8 mouse cellular contexts compared by ENCODE assay signal in genomic region chr5:106964513-106965014, GRCm38 (mm10). TPM values are rescaled to one million over a fixed set of nuclear protein-coding genes. Genes with fewer than 3 reads are reported as not detected.
DNase-seq lines count a peak whose midpoint lies in the region; ATAC-seq and TF ChIP-seq lines count a peak whose summit lies in the region.

No protein-coding gene starts in this region.

- 0 out of 2 replicates have a peak overlapping the region, but pooled peaks have one; percentile 33 for H3K27ac ChIP-seq in kidney, postnatal 0 days
- peak overlapping the region; percentile 76 for H3K27ac ChIP-seq in hindbrain, embryonic 16.5 days (ENCODE audit: low read depth, low read length)
- peak overlapping the region; percentile 83 for H3K27ac ChIP-seq in midbrain, embryonic 15.5 days

- H3K4me1 ChIP-seq in kidney, postnatal 0 days (replicated peaks; ENCODE audit: insufficient read depth, low read length) = no peaks in the 10 kb centered on the region
- peaks cover 11% of the 10 kb centered on the region for H3K4me1 ChIP-seq in hindbrain, embryonic 16.5 days (ENCODE audit: control insufficient read depth, insufficient read depth, low read depth, low read length)
- peaks cover 17% of the 10 kb centered on the region for H3K4me1 ChIP-seq in midbrain, embryonic 15.5 days

- H3K4me2 ChIP-seq in kidney, postnatal 0 days (ENCODE audit: low read length) = peak overlapping the region; percentile 89
- peak overlapping the region; percentile 89 for H3K4me2 ChIP-seq in hindbrain, embryonic 16.5 days (ENCODE audit: low read length)
- H3K4me2 ChIP-seq in midbrain, embryonic 15.5 days = peak overlapping the region; percentile 65

- no peaks in the 10 kb centered on the region for H3K9me3 ChIP-seq in kidney, postnatal 0 days (replicated peaks; ENCODE audit: low read length)
- H3K9me3 ChIP-seq in hindbrain, embryonic 16.5 days (ENCODE audit: control insufficient read depth, low read length) = no peaks in the 10 kb centered on the region
- H3K9me3 ChIP-seq in midbrain, embryonic 15.5 days = no peaks in the 10 kb centered on the region

- no peak for TF ChIP-seq CTCF in kidney, postnatal 0 days (IDR thresholded peaks at IDR 0.05; ENCODE audit: low read depth)

- ATAC-seq in kidney, postnatal 0 days (replicated peaks; ENCODE audit: low FRiP score, low read depth) = peak; percentile 84
- peak; percentile 95 for ATAC-seq in hindbrain, embryonic 16.5 days
- peak; percentile 94 for ATAC-seq in midbrain, embryonic 15.5 days (replicated peaks)

- WGBS in kidney, postnatal 0 days = 0% methylated on average over 41 of the region's 41 CpGs
- under 1% methylated on average over 40 of the region's 41 CpGs for WGBS in hindbrain, embryonic 16.5 days
- WGBS in midbrain, embryonic 15.5 days = under 1% methylated on average over 41 of the region's 41 CpGs

- peak overlapping the region; percentile 71 for H3K4me3 ChIP-seq in kidney, postnatal 0 days (replicated peaks; ENCODE audit: low read depth, low read length)
- H3K4me3 ChIP-seq in hindbrain, embryonic 16.5 days (ENCODE audit: low read length) = peak overlapping the region; percentile 96
- H3K4me3 ChIP-seq in midbrain, embryonic 15.5 days = peak overlapping the region; percentile 98

- H3K9ac ChIP-seq in kidney, postnatal 0 days (ENCODE audit: low read depth, low read length) = peak overlapping the region; percentile 59
- H3K9ac ChIP-seq in hindbrain, embryonic 16.5 days (ENCODE audit: low read depth, low read length) = peak overlapping the region; percentile 91
- peak overlapping the region; percentile 91 for H3K9ac ChIP-seq in midbrain, embryonic 15.5 days

- DNase-seq in kidney, postnatal 0 days (ENCODE audit: low spot score) = peak; percentile 18
- no peak for DNase-seq in kidney, postnatal 14 days
- DNase-seq in c-Kit-positive CD71-positive TER-119-positive erythroid progenitor cells, embryonic 14.5 days (ENCODE audit: low spot score) = peak; percentile 47
- no peak for DNase-seq in adipocyte (ENCODE audit: low spot score)
- no peak for DNase-seq in urinary bladder, postnatal 10 days (ENCODE audit: low spot score)
- no peak for DNase-seq in layer of hippocampus, adult 18-20 months (ENCODE audit: low spot score in 2 of 2)

- no peaks in the 10 kb centered on the region for H3K36me3 ChIP-seq in kidney, postnatal 0 days (ENCODE audit: insufficient read depth, low read length)
- no peaks in the 10 kb centered on the region for H3K36me3 ChIP-seq in hindbrain, embryonic 16.5 days (ENCODE audit: control insufficient read depth, insufficient read depth, low read length)
- H3K36me3 ChIP-seq in midbrain, embryonic 15.5 days (replicated peaks) = peaks cover 3% of the 10 kb centered on the region; the same call in 1 of the 2 replicates

- H3K27me3 ChIP-seq in kidney, postnatal 0 days (ENCODE audit: insufficient read depth, low read length) = no peaks in the 10 kb centered on the region
- H3K27me3 ChIP-seq in hindbrain, embryonic 16.5 days (replicated peaks; ENCODE audit: control insufficient read depth, insufficient read depth, low read length) = no peaks in the 10 kb centered on the region
- H3K27me3 ChIP-seq in midbrain, embryonic 15.5 days (replicated peaks) = no peaks in the 10 kb centered on the region

RNA-seq across cellular contexts. Expression of gene Cdc7, which starts 0.4 kb away (rescaled TPM):
- 14.8 and 19.0 TPM in 2 replicates for polyA plus RNA-seq in kidney, postnatal 0 days (2015; fragmentation: Nextera tagmentation; extraction: Ambion mirVana)
- 37.0 and 46.5 TPM in 2 replicates for polyA plus RNA-seq in hindbrain, embryonic 16.5 days (2015; fragmentation: Nextera tagmentation; extraction: Ambion mirVana)
- polyA plus RNA-seq in midbrain, embryonic 15.5 days (2015; fragmentation: Nextera tagmentation; extraction: Ambion mirVana) = 48.1 and 49.3 TPM in 2 replicates
- 10 to 100 TPM; 13.5 to 17.3 TPM for total RNA-seq in layer of hippocampus, adult 18-20 months (2021)

RNA-seq across cellular contexts. Expression of gene Hfm1, which starts 38.4 kb away (rescaled TPM):
- 1.1 and 1.2 TPM in 2 replicates for polyA plus RNA-seq in kidney, postnatal 0 days (2015; fragmentation: Nextera tagmentation; extraction: Ambion mirVana)
- 5.0 and 5.2 TPM in 2 replicates for polyA plus RNA-seq in hindbrain, embryonic 16.5 days (2015; fragmentation: Nextera tagmentation; extraction: Ambion mirVana)
- polyA plus RNA-seq in midbrain, embryonic 15.5 days (2015; fragmentation: Nextera tagmentation; extraction: Ambion mirVana) = 5.6 and 6.9 TPM in 2 replicates
- total RNA-seq in layer of hippocampus, adult 18-20 months (2021) = 1 to 10 TPM; 1.4 to 1.6 TPM

Comparison
In these comparisons a context has a peak if more than half of its experiments do, and no peak if none do; other contexts are left out.
1. DNase-seq: peak in kidney, postnatal 0 days (single experiment) and c-Kit-positive CD71-positive TER-119-positive erythroid progenitor cells, embryonic 14.5 days (single experiment); none in kidney, postnatal 14 days (single experiment), adipocyte (single experiment), urinary bladder, postnatal 10 days (single experiment) and layer of hippocampus, adult 18-20 months (0 of 2).
2. H3K27ac ChIP-seq: peak in every context shown above with its lines; median percentile 83 in midbrain, embryonic 15.5 days; 76 in hindbrain, embryonic 16.5 days; 33 in kidney, postnatal 0 days.
3. Peak in every context shown above with its lines, with median percentiles within 50 percentile points of each other: ATAC-seq, H3K4me2 ChIP-seq, H3K4me3 ChIP-seq and H3K9ac ChIP-seq.